Mouse (Mus musculus) macrophage (primary cell): ENCODE measurements around the gene Tgfbr3. TPM values are rescaled to one million over a fixed set of nuclear protein-coding genes. Genes with fewer than 3 reads are reported as not detected.
A peak's percentile ranks its signal among the peaks of the same experiment; 100 is the strongest.

Experiments used
- H3K27ac ChIP-seq: fragments of 350-480 bp; formaldehyde crosslinking; 2 replicates; pipeline ENCODE4 v1.9.0; 2021
- H3K36me3 ChIP-seq: fragments of 350-480 bp; formaldehyde crosslinking; 2 replicates; pipeline ENCODE4 v1.9.0; 2021; ENCODE audit errors: inconsistent target
- H3K4me3 ChIP-seq: fragments of 350-480 bp; formaldehyde crosslinking; 2 replicates; pipeline ENCODE4 v1.9.0; 2021; ENCODE audit errors: inconsistent target
- H3K79me2 ChIP-seq: fragments of 350-480 bp; formaldehyde crosslinking; 2 replicates; pipeline ENCODE4 v1.9.0; 2021; ENCODE audit errors: inconsistent target
- WGBS: methylation state at CpG from one replicate; pipeline ENCODE4 v1.1.7; 2026; ENCODE audit warnings: inconsistent platforms; ENCODE audit not compliant: missing documents; 5-methylcytosine and 5-hydroxymethylcytosine counted together
- polyA plus RNA-seq: library from polyadenylated mRNA; stranded (reverse); fragments of 250-400 nt; gene quantifications from 3 replicates; pipeline ENCODE4 v1.2.4, GENCODE M21; 2018; ENCODE audit warnings: inconsistent platforms

The Tgfbr3 gene
- polyA plus RNA-seq, 1 experiment from 2014 or later, result 0.73 TPM

DNA sequence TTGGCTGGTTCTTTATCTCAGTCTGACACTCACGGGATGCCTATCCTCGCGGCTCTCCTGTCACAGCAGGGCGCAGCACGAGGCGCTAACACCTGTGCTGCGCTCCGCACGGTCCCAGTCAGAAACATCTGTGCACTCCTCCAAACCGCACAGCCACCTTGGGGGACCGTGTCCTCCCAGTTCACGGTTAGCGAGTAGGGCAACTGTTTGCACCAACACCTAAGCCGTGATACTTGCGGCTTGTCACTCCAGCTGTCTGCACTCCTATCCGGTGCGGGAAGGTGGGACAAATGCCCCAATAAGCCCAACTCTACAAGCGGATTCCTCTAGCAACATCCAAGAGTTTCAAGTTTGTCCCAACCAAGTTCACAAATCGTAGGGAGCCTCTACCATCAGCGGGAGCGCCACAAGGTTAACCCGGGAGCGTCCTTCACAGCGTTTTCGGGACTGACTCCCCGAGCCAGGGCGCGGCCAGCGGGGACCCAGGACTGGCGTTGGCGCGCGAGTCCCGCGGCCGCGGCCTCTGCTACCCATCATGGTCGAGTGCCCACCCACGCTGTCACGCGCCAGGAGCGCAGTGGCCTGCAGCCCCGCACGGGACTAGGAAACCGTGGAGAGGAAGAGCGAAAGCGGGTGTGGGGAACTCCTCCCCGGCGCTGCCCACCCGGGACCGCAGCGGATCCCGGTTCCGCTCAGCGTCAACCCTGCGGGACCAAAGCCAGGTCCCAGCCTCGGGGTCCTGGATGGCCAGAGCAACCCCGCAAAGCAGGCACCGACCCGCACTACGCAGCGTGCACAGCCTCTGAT lies 799 bp downstream of the Tgfbr3 start:
- 5% methylated on average over 59 of the region's 62 CpGs for WGBS
- no peaks in the 10 kb centered on the region for H3K79me2 ChIP-seq

DNA sequence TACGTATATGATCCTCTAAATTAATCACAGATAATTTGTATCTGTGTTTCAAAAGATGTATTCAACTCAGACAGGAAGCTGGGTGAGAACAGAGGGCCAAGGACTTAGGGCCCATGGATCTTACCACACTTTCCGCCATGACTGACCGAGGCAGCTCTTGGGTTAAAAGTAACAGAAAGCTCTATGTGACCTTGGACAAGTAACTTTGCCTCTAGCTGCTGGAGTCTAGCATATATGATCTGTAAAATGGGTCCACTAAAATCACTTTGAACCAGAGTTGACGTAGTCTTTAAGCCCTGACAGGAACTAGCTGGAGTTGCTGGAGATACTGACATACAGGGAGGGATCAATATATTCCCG lies 1.5 kb downstream of the Tgfbr3 start:
- WGBS, result 87% methylated on average over 5 of the region's 5 CpGs
- Histone ChIP-seq H3K27ac (no peak overlapping the region), H3K79me2 (no peaks in the 10 kb centered on the region), H3K4me3 (no peak overlapping the region), H3K36me3 (no peaks in the 10 kb centered on the region)

More for the DNA sequence above, 799 bp downstream of the Tgfbr3 start:
- H3K36me3 ChIP-seq, result no peaks in the 10 kb centered on the region
- no peak overlapping the region for H3K27ac ChIP-seq
- peak overlapping the region; percentile 22 for H3K4me3 ChIP-seq

DNA sequence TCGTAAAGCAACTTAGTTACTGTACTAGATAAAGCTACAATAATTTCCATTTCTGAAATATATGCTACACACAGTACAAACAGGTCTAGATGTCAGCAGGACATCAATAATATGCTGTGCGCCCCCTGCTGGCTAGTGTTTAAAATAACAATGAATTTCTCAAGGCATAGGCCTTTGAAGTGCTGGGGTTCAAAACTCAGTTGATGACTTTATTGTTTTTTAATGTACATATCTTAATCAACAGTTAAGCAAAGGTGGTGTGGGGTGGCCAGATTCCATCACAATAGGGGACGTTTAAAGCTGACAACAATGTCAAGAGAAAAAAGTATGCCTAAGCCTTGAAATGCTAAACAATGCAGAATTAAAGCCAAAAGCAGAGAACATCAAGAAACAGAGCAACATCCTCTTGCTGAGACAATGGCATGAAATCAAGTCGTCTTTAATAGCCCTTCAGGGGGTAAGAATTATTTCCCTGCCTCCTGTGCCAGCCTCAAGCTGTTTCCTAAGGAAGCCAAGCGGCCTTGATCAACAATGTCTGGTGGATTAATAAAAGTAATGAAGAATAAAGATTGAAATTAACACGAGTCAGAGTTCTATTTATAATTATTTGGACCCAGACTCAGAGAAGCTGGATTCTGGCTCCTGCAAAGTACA lies 2.0 kb downstream of the Tgfbr3 start:
- 38% methylated on average over 6 of the region's 6 CpGs for WGBS
- H3K4me3 ChIP-seq, result no peak overlapping the region
- no peaks in the 10 kb centered on the region for H3K36me3 ChIP-seq
- H3K79me2 ChIP-seq, result no peaks in the 10 kb centered on the region
- no peak overlapping the region for H3K27ac ChIP-seq

DNA sequence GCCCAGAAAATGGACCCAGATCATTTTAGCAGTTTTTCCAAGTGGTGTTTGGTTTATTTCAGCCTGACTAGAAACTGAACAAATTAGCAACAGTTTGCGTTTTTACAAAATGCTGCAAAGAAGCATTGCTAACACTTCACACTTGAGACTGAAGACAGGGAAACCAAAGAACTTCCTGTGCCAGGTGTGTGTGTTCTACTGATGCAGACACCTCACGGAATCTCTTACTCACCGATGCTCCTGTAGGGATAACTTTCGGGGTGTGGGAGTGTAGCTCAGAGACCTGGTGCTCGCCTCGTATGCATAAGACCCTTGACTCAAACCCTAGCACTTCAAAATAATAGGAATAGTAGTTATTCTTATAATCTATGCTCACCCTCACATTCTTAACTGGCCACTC lies 3.9 kb downstream of the Tgfbr3 start:
- Histone ChIP-seq H3K4me3 (no peak overlapping the region), H3K36me3 (no peaks in the 10 kb centered on the region), H3K27ac (no peak overlapping the region), H3K79me2 (no peaks in the 10 kb centered on the region)
- 73% methylated on average over 6 of the region's 6 CpGs for WGBS

DNA sequence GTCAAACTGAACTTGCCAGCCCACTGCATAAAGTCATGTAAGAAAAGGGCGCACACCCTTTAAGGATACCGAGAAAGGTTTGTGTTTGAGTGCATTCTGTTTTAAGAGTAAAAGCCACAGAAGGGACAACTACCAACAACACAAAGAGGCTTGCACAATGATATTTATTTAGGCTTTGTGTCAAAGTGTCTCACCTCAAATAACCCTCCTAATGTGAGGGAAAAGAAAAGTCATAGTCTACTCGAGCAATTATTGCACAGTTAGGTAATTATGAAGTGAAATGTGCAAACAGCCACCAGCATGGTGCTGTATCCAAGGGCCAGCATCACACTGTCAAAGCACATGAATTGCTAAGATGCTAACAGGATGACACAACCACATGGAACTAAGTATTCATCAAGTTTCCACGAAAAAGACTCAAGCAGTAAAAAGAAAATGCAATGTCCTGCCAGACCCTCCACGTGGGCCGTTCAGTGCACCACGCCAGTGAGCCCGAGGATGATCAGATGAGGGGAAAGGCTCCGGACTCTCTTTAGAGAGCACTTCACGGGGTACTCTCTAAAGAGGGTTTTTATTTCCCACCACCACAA lies 5.4 kb downstream of the Tgfbr3 start:
- Histone ChIP-seq H3K27ac (no peak overlapping the region), H3K36me3 (no peaks in the 10 kb centered on the region), H3K79me2 (no peaks in the 10 kb centered on the region), H3K4me3 (no peak overlapping the region)
- 87% methylated on average over 9 of the region's 10 CpGs for WGBS

DNA sequence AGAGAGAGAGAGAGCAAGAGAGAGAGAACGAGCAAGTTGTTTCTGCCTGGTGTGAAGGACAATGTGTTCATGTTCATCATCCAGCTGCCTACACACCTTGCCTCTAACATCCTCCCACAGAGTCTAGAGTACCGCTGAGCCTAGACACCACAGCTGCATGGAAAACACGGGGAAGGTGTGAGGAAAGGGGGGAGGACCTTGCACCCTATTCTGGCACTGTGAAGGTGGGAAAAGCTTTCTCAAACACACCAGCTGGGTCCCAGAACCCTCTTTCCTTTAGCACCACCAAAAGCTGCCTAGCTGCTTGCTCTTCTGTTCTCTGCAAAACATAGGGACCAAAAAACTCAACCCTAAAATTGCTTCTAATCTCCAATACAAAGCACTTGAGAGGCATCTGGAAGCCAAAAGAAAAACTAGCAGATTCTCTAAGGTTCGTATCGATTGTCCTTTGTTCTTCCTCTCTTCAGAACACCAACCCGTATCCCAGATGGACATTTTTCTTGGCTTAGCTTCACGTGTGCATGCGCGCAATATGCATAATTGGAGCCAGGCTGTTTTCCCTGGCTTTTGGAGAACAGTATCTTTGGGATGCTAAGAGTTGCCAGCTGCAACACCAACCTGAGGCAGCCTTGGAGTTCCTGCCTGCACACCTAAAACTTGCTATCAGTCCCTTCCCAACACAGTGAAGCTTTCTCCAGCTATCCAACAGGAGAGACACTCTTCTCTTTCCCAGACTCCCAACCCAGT lies 6.7 kb downstream of the Tgfbr3 start:
- Histone ChIP-seq H3K79me2 (no peaks in the 10 kb centered on the region), H3K36me3 (no peaks in the 10 kb centered on the region), H3K4me3 (no peak overlapping the region), H3K27ac (no peak overlapping the region)
- WGBS, result 85% methylated on average over 9 of the region's 9 CpGs

DNA sequence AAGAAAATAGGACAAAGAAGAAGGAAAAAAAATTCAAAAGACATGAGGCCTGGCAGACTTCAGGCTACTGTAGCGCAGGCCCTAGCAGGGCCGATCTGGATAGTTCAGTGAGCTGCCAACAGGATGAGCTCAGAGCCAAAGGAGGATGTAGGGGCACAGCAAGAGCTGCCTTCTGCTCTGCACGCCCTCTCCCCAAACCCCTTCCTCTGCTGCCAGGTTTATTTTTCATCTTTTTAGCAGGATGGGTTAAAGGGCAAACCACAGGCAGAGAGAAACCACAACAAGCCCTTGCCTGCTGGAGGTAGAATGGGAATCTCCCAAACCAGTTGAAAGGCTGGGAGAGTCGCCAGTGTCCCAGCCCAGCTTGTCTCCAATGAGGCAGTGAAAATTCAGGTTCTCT lies 10.2 kb downstream of the Tgfbr3 start:
- Histone ChIP-seq H3K79me2 (no peaks in the 10 kb centered on the region), H3K4me3 (no peak overlapping the region), H3K27ac (no peak overlapping the region), H3K36me3 (no peaks in the 10 kb centered on the region)
- WGBS, result 72% methylated on average over 4 of the region's 4 CpGs

DNA sequence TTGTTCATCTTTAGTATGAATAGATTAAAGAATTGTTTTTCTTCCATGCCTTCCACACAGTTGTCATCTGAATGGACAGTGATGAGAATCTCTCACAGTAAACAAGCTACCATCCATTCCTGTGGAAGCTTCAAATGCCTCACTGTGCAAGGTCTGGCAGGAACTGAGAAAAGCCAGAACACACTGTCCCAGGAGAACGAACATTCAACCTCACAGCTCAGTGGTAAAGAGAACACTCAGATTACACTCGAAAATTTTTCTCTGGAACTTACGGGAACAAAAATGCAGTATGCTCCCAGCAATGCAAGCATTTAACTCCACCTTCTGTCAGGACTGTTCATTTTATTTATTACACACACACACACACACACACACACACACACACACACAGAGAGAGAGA lies 13.2 kb downstream of the Tgfbr3 start:
- WGBS, result 94% methylated on average over 3 of the region's 3 CpGs
- Histone ChIP-seq H3K27ac (no peak overlapping the region), H3K79me2 (no peaks in the 10 kb centered on the region), H3K36me3 (no peaks in the 10 kb centered on the region), H3K4me3 (no peak overlapping the region)

DNA sequence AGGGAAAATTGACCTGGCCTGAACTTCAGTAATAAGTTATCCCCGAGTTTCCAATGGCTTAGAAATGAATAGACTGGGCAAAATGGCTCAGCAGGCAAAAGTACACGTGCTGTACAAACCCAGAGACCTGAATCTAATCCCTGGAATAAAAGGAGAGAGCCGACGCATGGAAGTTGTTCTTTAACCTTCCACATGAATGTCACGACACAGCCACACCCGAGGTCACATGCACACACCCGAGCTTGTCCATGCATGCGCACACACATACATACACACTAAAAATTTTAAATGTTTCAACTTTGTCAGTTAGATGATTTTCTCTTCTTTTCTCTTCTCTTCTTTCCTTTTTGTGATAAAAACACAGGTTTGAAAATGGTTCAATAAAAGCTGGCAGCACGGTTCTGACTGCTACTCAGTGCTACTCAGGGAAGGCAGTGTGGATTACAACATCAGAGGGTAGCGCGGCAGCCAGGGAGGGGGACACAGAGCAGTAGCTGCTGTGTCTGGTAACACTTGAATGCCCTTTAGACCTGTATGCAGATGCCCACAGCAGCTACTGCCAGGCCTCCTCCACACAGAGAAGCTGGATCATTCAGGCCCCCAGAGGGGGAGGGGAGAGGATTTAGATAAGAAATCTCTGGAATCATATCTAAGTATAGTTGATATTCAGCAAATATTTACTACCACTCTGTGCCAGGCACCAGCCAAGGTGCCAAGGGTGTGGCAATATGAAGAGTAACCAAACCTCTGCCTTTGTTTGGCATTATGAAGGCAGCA lies 17.0 kb downstream of the Tgfbr3 start:
- H3K4me3 ChIP-seq, result no peak overlapping the region
- no peaks in the 10 kb centered on the region for H3K36me3 ChIP-seq
- 90% methylated on average over 11 of the region's 11 CpGs for WGBS
- H3K27ac ChIP-seq, result no peak overlapping the region
- H3K79me2 ChIP-seq, result no peaks in the 10 kb centered on the region

DNA sequence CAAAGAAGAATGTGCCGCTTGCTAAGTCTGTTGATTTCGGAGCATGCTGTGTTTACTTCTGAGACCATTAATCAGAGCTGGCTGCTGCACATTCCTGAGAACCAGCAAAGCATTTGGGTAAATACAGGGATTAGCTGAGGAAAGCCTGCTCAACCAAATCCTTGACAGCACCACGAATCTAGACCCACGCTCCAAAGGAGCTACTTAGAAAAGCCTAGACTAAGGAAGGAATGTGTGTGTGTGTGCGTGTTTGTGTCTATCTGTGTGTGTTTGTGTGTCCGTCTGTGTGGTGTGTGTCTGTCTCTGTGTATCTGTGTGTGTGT lies 20.5 kb downstream of the Tgfbr3 start:
- Histone ChIP-seq H3K27ac (no peak overlapping the region), H3K79me2 (no peaks in the 10 kb centered on the region), H3K36me3 (no peaks in the 10 kb centered on the region), H3K4me3 (no peak overlapping the region)
- 98% methylated on average over 6 of the region's 6 CpGs for WGBS

DNA sequence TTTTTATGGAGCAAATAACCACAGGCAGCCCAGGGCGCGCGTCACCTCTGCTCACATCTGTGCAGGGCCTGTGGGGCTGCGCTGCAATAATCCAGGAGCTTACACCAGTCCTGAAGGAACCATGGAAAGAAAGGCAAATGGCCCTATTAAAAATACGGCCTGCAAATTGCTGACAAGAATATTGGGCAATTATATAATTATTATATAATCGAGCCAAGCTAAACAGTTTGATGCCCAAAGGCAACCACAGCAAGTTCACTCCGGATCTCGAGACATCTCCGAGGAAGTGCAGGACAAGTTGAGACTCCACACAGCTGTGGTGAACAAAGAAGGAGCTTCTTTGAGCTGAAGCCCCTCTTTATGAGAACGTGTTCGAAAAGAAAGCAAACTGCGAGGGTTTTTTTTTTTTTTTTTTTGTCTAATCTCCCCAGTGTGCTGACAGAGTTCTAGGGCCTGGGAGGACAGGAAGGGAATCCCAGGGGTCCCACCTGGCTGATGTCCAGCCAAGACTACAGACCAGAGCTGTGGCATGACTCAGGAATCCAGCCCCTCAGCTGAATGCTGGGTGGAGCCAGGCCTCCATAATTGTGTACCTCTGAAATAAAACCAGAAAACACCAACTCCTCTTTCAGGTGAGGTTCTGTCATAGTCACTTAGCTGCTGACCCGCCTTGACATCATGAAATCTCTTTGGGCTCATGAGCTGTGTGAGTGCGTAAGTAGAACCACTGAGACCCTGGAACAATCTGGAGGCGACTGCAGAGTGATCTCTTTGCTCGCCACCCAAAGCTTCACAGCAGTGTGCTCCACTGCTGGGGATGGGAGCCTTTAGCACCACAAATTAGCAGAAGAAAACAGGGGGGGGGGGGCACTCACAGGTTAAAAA lies 21.1 kb downstream of the Tgfbr3 start:
- Histone ChIP-seq H3K4me3 (no peak overlapping the region), H3K27ac (no peak overlapping the region), H3K36me3 (no peaks in the 10 kb centered on the region), H3K79me2 (no peaks in the 10 kb centered on the region)
- 82% methylated on average over 16 of the region's 16 CpGs for WGBS

DNA sequence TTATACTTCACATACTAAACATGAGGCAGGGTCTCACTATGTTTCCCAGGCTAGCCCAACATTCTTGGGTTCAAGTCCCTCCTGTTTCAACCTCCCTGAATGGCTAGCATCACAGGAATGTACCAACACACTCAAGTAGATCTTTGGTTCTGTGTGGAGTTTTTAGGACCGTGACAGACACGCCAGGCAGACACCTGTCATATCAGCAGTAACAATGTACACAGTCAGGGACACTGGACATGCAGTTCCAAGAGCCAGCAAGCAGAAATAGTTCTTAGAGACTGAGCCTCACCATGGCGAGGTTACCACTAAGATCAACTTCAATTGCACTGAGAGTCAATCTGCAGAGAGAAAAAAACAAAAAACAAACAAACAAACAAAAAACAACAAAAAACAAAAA lies 22.9 kb downstream of the Tgfbr3 start:
- no peak overlapping the region for H3K27ac ChIP-seq
- WGBS, result 80% methylated on average over 3 of the region's 3 CpGs
- no peaks in the 10 kb centered on the region for H3K79me2 ChIP-seq

DNA sequence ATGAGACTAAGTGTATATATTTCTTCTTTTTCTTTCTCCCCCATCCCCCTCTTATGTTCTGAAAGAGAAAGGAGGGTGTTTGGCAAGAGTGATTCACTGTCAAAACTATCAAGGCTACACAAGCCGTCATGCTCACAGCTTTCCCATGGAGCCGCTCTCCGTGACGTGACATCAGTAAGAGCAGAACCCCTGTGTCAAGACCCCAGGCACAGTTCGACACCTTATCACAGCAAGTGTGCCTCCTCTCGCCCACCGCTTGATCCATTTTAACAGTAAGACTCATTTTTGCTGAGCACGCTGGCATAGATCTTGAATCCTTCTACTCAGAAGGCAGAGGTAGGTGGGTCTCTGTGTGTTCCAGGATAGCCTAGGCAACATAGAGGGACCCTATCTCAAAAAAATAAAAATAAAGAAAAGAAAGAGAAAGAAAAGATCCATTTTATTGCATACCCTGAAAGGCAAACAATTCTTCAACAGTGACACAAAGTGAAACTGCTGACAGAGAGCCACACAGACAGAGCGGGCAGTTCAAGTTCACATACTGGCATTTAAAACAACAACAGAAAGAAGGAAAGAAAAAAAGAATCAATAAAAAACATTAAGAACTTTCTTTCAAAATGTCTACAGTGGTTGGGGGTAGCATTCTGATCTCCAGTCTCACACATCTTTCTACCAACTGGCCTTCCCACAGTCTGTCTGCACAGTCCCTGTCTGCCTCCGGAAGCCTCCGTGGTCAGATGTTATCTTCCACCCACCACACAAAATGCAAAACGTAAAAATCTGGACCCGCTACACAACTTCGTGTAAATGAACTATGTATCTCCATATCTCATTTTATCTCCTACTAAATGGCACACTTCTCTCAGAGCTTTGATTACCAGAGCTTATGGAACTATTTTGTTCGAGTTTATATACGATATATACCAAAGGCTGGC lies 24.7 kb downstream of the Tgfbr3 start:
- H3K79me2 ChIP-seq, result no peaks in the 10 kb centered on the region
- WGBS, result 65% methylated on average over 16 of the region's 16 CpGs
- no peak overlapping the region for H3K27ac ChIP-seq
- no peaks in the 10 kb centered on the region for H3K36me3 ChIP-seq
- H3K4me3 ChIP-seq, result no peak overlapping the region

More for the DNA sequence above, 22.9 kb downstream of the Tgfbr3 start:
- no peaks in the 10 kb centered on the region for H3K36me3 ChIP-seq
- H3K4me3 ChIP-seq, result no peak overlapping the region
